Mouse (Mus musculus): ENCODE data around the gene Ctnnd2. TPM values are rescaled to one million over a fixed set of nuclear protein-coding genes. Genes with fewer than 3 reads are reported as not detected.

The Ctnnd2 gene
- polyA plus RNA-seq, 1 experiment from 2014 or later = 0.16 TPM

GRCm38 (mm10) chr15:30268822-30269221 lies 96.4 kb downstream of the Ctnnd2 start:
- 77% methylated on average over 10 of the region's 10 CpGs for WGBS (ENCODE audit: insufficient replicate concordance)
- no peak for DNase-seq
- no peak overlapping the region for H3K4me2 ChIP-seq
- H3K27ac ChIP-seq = no peak overlapping the region
- no peak for ATAC-seq (ENCODE audit: low read depth)
- no peaks in the 10 kb centered on the region for H3K4me1 ChIP-seq (replicated peaks)
- H3K36me3 ChIP-seq = no peaks in the 10 kb centered on the region
- H3K9ac ChIP-seq = no peak overlapping the region
- H3K9me3 ChIP-seq (replicated peaks) = no peaks in the 10 kb centered on the region
- H3K4me3 ChIP-seq (replicated peaks) = no peak overlapping the region
- no peaks in the 10 kb centered on the region for H3K27me3 ChIP-seq

- H3K4me3 ChIP-seq (replicated peaks) = no peak overlapping the region
- no peak overlapping the region for H3K4me2 ChIP-seq
- H3K27ac ChIP-seq = no peak overlapping the region
- no peak for ATAC-seq (ENCODE audit: low read depth)
- H3K9me3 ChIP-seq (replicated peaks) = no peaks in the 10 kb centered on the region
- H3K4me1 ChIP-seq (replicated peaks) = no peaks in the 10 kb centered on the region
- no peak for DNase-seq
- 61% methylated on average over 8 of the region's 8 CpGs for WGBS (ENCODE audit: insufficient replicate concordance)
- H3K36me3 ChIP-seq = no peaks in the 10 kb centered on the region
- H3K27me3 ChIP-seq = no peaks in the 10 kb centered on the region
- no peak overlapping the region for H3K9ac ChIP-seq
Observed at GRCm38 (mm10) chr15:30271141-30271572, 98.8 kb downstream of the Ctnnd2 start.

GRCm38 (mm10) chr15:30272326-30272725 lies 99.9 kb downstream of the Ctnnd2 start:
- no peak for ATAC-seq (ENCODE audit: low read depth)
- no peak for DNase-seq
- WGBS (ENCODE audit: insufficient replicate concordance) = 59% methylated on average over 4 of the region's 4 CpGs

GRCm38 (mm10) chr15:30275721-30276120 lies 103.3 kb downstream of the Ctnnd2 start:
- no peaks in the 10 kb centered on the region for H3K36me3 ChIP-seq
- no peak overlapping the region for H3K9ac ChIP-seq
- no peaks in the 10 kb centered on the region for H3K4me1 ChIP-seq (replicated peaks)
- H3K27ac ChIP-seq = no peak overlapping the region
- H3K27me3 ChIP-seq = no peaks in the 10 kb centered on the region
- WGBS (ENCODE audit: insufficient replicate concordance) = 70% methylated on average over 5 of the region's 5 CpGs
- no peak overlapping the region for H3K4me2 ChIP-seq
- no peak for ATAC-seq (ENCODE audit: low read depth)
- no peak overlapping the region for H3K4me3 ChIP-seq (replicated peaks)
- H3K9me3 ChIP-seq (replicated peaks) = no peaks in the 10 kb centered on the region
- no peak for DNase-seq

More at GRCm38 (mm10) chr15:30272326-30272725, 99.9 kb downstream of the Ctnnd2 start:
- H3K9me3 ChIP-seq (replicated peaks) = no peaks in the 10 kb centered on the region
- no peaks in the 10 kb centered on the region for H3K27me3 ChIP-seq
- no peaks in the 10 kb centered on the region for H3K36me3 ChIP-seq
- H3K9ac ChIP-seq = no peak overlapping the region
- no peak overlapping the region for H3K4me2 ChIP-seq
- H3K27ac ChIP-seq = no peak overlapping the region
- no peak overlapping the region for H3K4me3 ChIP-seq (replicated peaks)
- H3K4me1 ChIP-seq (replicated peaks) = no peaks in the 10 kb centered on the region

- no peak overlapping the region for H3K27ac ChIP-seq
- no peak overlapping the region for H3K4me2 ChIP-seq
- DNase-seq (no peak), ATAC-seq (ENCODE audit: low read depth) (no peak)
- 52% methylated on average over 4 of the region's 4 CpGs for WGBS (ENCODE audit: insufficient replicate concordance)
- H3K9ac ChIP-seq = no peak overlapping the region
- no peaks in the 10 kb centered on the region for H3K27me3 ChIP-seq
- H3K4me3 ChIP-seq (replicated peaks) = no peak overlapping the region
- no peaks in the 10 kb centered on the region for H3K36me3 ChIP-seq
- H3K4me1 ChIP-seq (replicated peaks) = no peaks in the 10 kb centered on the region
- no peaks in the 10 kb centered on the region for H3K9me3 ChIP-seq (replicated peaks)
Observed at GRCm38 (mm10) chr15:30276691-30277090, 104.3 kb downstream of the Ctnnd2 start.

- ATAC-seq (ENCODE audit: low read depth) (no peak), DNase-seq (no peak)
- H3K4me1 ChIP-seq (replicated peaks) = no peaks in the 10 kb centered on the region
- no peaks in the 10 kb centered on the region for H3K36me3 ChIP-seq
- WGBS (ENCODE audit: insufficient replicate concordance) = 78% methylated on average over 4 of the region's 4 CpGs
- H3K27me3 ChIP-seq = no peaks in the 10 kb centered on the region
- H3K4me3 ChIP-seq (replicated peaks) = no peak overlapping the region
- no peak overlapping the region for H3K9ac ChIP-seq
- H3K27ac ChIP-seq = no peak overlapping the region
- H3K9me3 ChIP-seq (replicated peaks) = no peaks in the 10 kb centered on the region
- H3K4me2 ChIP-seq = no peak overlapping the region
Observed at GRCm38 (mm10) chr15:30278610-30279009, 106.2 kb downstream of the Ctnnd2 start.

GRCm38 (mm10) chr15:30285572-30286244 lies 113.3 kb downstream of the Ctnnd2 start:
- Histone ChIP-seq H3K9ac (no peak overlapping the region), H3K4me3 (replicated peaks) (peak overlapping the region; percentile 10; the same call in 1 of the 2 replicates), H3K36me3 (no peaks in the 10 kb centered on the region), H3K4me1 (replicated peaks) (no peaks in the 10 kb centered on the region), H3K9me3 (replicated peaks) (no peaks in the 10 kb centered on the region), H3K4me2 (peak overlapping the region; percentile 24), H3K27ac (no peak overlapping the region), H3K27me3 (no peaks in the 10 kb centered on the region)
- ATAC-seq (ENCODE audit: low read depth) (peak; percentile 69), DNase-seq (no peak)
- 58% methylated on average over 15 of the region's 15 CpGs for WGBS (ENCODE audit: insufficient replicate concordance)

GRCm38 (mm10) chr15:30286245-30286642 lies 113.9 kb downstream of the Ctnnd2 start:
- H3K36me3 ChIP-seq = no peaks in the 10 kb centered on the region
- no peak for DNase-seq
- H3K4me1 ChIP-seq (replicated peaks) = no peaks in the 10 kb centered on the region
- H3K4me2 ChIP-seq = peak overlapping the region; percentile 24
- 65% methylated on average over 7 of the region's 7 CpGs for WGBS (ENCODE audit: insufficient replicate concordance)
- H3K4me3 ChIP-seq (replicated peaks) = peak overlapping the region; percentile 10; the same call in 1 of the 2 replicates
- no peak overlapping the region for H3K9ac ChIP-seq
- no peak for ATAC-seq (ENCODE audit: low read depth)
- no peaks in the 10 kb centered on the region for H3K27me3 ChIP-seq
- no peaks in the 10 kb centered on the region for H3K9me3 ChIP-seq (replicated peaks)
- no peak overlapping the region for H3K27ac ChIP-seq

- H3K9ac ChIP-seq = no peak overlapping the region
- no peaks in the 10 kb centered on the region; the same call in 1 of the 2 replicates for H3K9me3 ChIP-seq (replicated peaks)
- H3K4me2 ChIP-seq = no peak overlapping the region
- no peak for ATAC-seq (ENCODE audit: low read depth)
- 45% methylated on average over 2 of the region's 2 CpGs for WGBS (ENCODE audit: insufficient replicate concordance)
- no peak for DNase-seq
- no peaks in the 10 kb centered on the region for H3K27me3 ChIP-seq
- no peaks in the 10 kb centered on the region for H3K4me1 ChIP-seq (replicated peaks)
- H3K36me3 ChIP-seq = no peaks in the 10 kb centered on the region
- no peak overlapping the region for H3K4me3 ChIP-seq (replicated peaks)
- no peak overlapping the region for H3K27ac ChIP-seq
Observed at GRCm38 (mm10) chr15:30302824-30303223, 130.4 kb downstream of the Ctnnd2 start.

GRCm38 (mm10) chr15:30306437-30306836 lies 134.0 kb downstream of the Ctnnd2 start:
- no peak overlapping the region for H3K9ac ChIP-seq
- 81% methylated on average over 7 of the region's 7 CpGs for WGBS (ENCODE audit: insufficient replicate concordance)
- no peak overlapping the region for H3K4me3 ChIP-seq (replicated peaks)
- no peak overlapping the region for H3K4me2 ChIP-seq
- H3K36me3 ChIP-seq = no peaks in the 10 kb centered on the region
- H3K27me3 ChIP-seq = no peaks in the 10 kb centered on the region
- H3K27ac ChIP-seq = no peak overlapping the region
- no peaks in the 10 kb centered on the region for H3K9me3 ChIP-seq (replicated peaks)
- H3K4me1 ChIP-seq (replicated peaks) = no peaks in the 10 kb centered on the region
- DNase-seq = no peak
- ATAC-seq (ENCODE audit: low read depth) = no peak

GRCm38 (mm10) chr15:30322543-30322942 lies 150.2 kb downstream of the Ctnnd2 start:
- no peak overlapping the region for H3K9ac ChIP-seq
- no peak overlapping the region for H3K4me2 ChIP-seq
- 9% methylated on average over 2 of the region's 2 CpGs for WGBS (ENCODE audit: insufficient replicate concordance)
- no peak overlapping the region for H3K4me3 ChIP-seq (replicated peaks)
- DNase-seq (no peak), ATAC-seq (ENCODE audit: low read depth) (no peak)
- H3K27me3 ChIP-seq = no peaks in the 10 kb centered on the region
- no peak overlapping the region for H3K27ac ChIP-seq
- H3K36me3 ChIP-seq = no peaks in the 10 kb centered on the region
- no peaks in the 10 kb centered on the region for H3K4me1 ChIP-seq (replicated peaks)
- no peaks in the 10 kb centered on the region for H3K9me3 ChIP-seq (replicated peaks)

Measured in liver, embryonic 13.5 days (tissue).